27 mouse cellular contexts compared by ENCODE assay signal in genomic region chr13:11644846-11645245, GRCm38 (mm10).
DNase-seq lines count a peak whose midpoint lies in the region; ATAC-seq and TF ChIP-seq lines count a peak whose summit lies in the region.
"Had no signal": no experiment of that assay in that cellular context is flagged by ENCODE, and none has a peak within 500 bp of the region (broad histone marks: within the 10 kb centered on the region; RNA-seq: fewer than 3 reads in every experiment).

No protein-coding gene starts in this region.

- ATAC-seq in frontal cortex, adult (ENCODE audit: low TSS enrichment) = peak; percentile 97
- ATAC-seq: activated CD4-positive, CD25-positive, alpha-beta regulatory T cell, adult 4 months; CD4-positive, CD25-positive, alpha-beta regulatory T cell, adult 4 months; forebrain, embryonic 14.5 days; forebrain, embryonic 16.5 days; Patski had no signal

- 95% methylated on average over 1 of the region's 1 CpGs for WGBS in lung, adult 2 months

- intact Hi-C loops in left cerebral cortex, adult 2 months (cut with DNase I) = no loop called here
- intact Hi-C loops in left cerebral cortex, postnatal 36 days (cut with DNase I) = no loop called here

- no peak for DNase-seq in frontal cortex, postnatal 14 days (ENCODE audit: low spot score in 2 of 2)
- no peak for DNase-seq in left cerebral cortex, adult 2 months (ENCODE audit: extremely low spot score in 1 of 2, low spot score in 2 of 2)
- no peak for DNase-seq in left cerebral cortex, postnatal 36 days (ENCODE audit: low spot score in 2 of 2)
- peak; percentile 68 for DNase-seq in brain, adult 2 months (ENCODE audit: low read depth, low spot score)
- no peak for DNase-seq in lung, adult 2 months
- DNase-seq: adrenal gland, adult 8-10 months; adrenal gland, postnatal 14 days; adrenal gland, postnatal 36 days; B cell, adult 2 months; cerebellum, adult 11 months; cerebellum, adult 18-20 months; cerebellum, adult 8-10 months; cerebellum, adult 9-11 months; cerebellum, postnatal 14 days; cerebellum, postnatal 36 days; embryo, embryonic 11 days had no signal

- H3K4me1 ChIP-seq in lung, adult 2 months (ENCODE audit: control insufficient read depth, insufficient read depth, low read length) = no peaks in the 10 kb centered on the region
- H3K4me1 ChIP-seq: embryonic facial prominence, embryonic 13.5 days; embryonic facial prominence, embryonic 15.5 days; forebrain, embryonic 10.5 days; forebrain, embryonic 12.5 days had no signal

- H3K4me3 ChIP-seq in left cerebral cortex, adult 2 months = no peak overlapping the region
- no peak overlapping the region for H3K4me3 ChIP-seq in lung, adult 2 months (replicated peaks; ENCODE audit: extremely low read depth, low read depth, low read length)
- H3K4me3 ChIP-seq: embryonic facial prominence, embryonic 13.5 days; embryonic facial prominence, embryonic 15.5 days; erythroblast, embryonic 14.5 days; forebrain, embryonic 10.5 days; forebrain, embryonic 12.5 days had no signal

- no peak for TF ChIP-seq POLR2A in lung, adult 2 months (IDR thresholded peaks at IDR 0.05; ENCODE audit: borderline replicate concordance, extremely low read depth, low read depth, low read length)

- peak overlapping the region; percentile 55 for H3K27ac ChIP-seq in left cerebral cortex, adult 2 months
- H3K27ac ChIP-seq: embryonic facial prominence, embryonic 13.5 days; embryonic facial prominence, embryonic 15.5 days; forebrain, embryonic 10.5 days; forebrain, embryonic 12.5 days had no signal

- no peak for TF ChIP-seq CTCF in left cerebral cortex, adult 2 months (IDR thresholded peaks at IDR 0.05)
- TF ChIP-seq CTCF in lung, adult 2 months (IDR thresholded peaks at IDR 0.05; ENCODE audit: insufficient read depth, low read length) = no peak
